Mouse (Mus musculus) embryonic facial prominence, embryonic 14.5 days (tissue): Measurements from ENCODE around the gene Htr1d. TPM values are rescaled to one million over a fixed set of nuclear protein-coding genes. Genes with fewer than 3 reads are reported as not detected.
A peak's percentile ranks its signal among the peaks of the same experiment; 100 is the strongest.

ENCODE experiments used
- ATAC-seq: fragments of 200-750 bp; cut with Nextera tagmentation; 2 replicates; pipeline ENCODE4 v1.8.0; 2017; ENCODE audit warnings: low read depth, moderate number of reproducible peaks, moderate TSS enrichment
- DNase-seq: peaks from one replicate; pipeline ENCODE4 v3.0.0-alpha.2; 2015; ENCODE audit warnings: low spot score
- H3K27ac ChIP-seq: fragments of 300-500 bp; sonication (generic); replicated peaks from 2 replicates; pipeline ENCODE4 v1.5.1; 2014; ENCODE audit warnings: low read depth, mild to moderate bottlenecking, low read length, moderate library complexity
- H3K27me3 ChIP-seq: fragments of 300-500 bp; sonication (generic); replicated peaks from 2 replicates; pipeline ENCODE4 v1.6.1; 2014; ENCODE audit warnings: low read length; ENCODE audit not compliant: control insufficient read depth, insufficient read depth
- H3K36me3 ChIP-seq: fragments of 300-500 bp; sonication (generic); 2 replicates; pipeline ENCODE4 v1.6.1; 2014; ENCODE audit warnings: low read length, mixed read lengths; ENCODE audit not compliant: control insufficient read depth, insufficient read depth
- H3K4me1 ChIP-seq: fragments of 300-500 bp; sonication (generic); 2 replicates; pipeline ENCODE4 v1.6.1; 2014; ENCODE audit warnings: antibody characterized with exemption, low read length; ENCODE audit not compliant: control insufficient read depth, insufficient read depth
- H3K4me2 ChIP-seq: fragments of 300-500 bp; sonication (generic); 2 replicates; pipeline ENCODE4 v1.6.1; 2014; ENCODE audit warnings: low read depth, mild to moderate bottlenecking, low read length, moderate library complexity, mixed read lengths
- H3K4me3 ChIP-seq: fragments of 300-500 bp; sonication (generic); 2 replicates; pipeline ENCODE4 v1.5.1; 2014; ENCODE audit warnings: low read depth, mild to moderate bottlenecking, low read length
- H3K9ac ChIP-seq: fragments of 300-500 bp; sonication (generic); 2 replicates; pipeline ENCODE4 v1.6.1; 2014; ENCODE audit warnings: low read depth, mild to moderate bottlenecking, low read length, moderate library complexity, mixed read lengths
- H3K9me3 ChIP-seq: fragments of 300-500 bp; sonication (generic); 2 replicates; pipeline ENCODE4 v1.6.1; 2016; ENCODE audit warnings: low read length; ENCODE audit not compliant: control insufficient read depth
- WGBS: fragments of 180-500 bp; shearing (Covaris S2); extraction: QIAGEN DNeasy Blood & Tissue Kit; methylation state at CpG from one replicate; pipeline ENCODE4 v1.1.7; 2014; 5-methylcytosine and 5-hydroxymethylcytosine counted together
- polyA plus RNA-seq: library from polyadenylated mRNA; unstranded; fragments of >200 nt; fragmentation: Nextera tagmentation; extraction: Ambion mirVana; gene quantifications from 2 replicates; pipeline ENCODE4 v1.2.1, GENCODE M21; 2014

The Htr1d gene
- 1.2 and 1.4 TPM in 2 replicates for polyA plus RNA-seq

DNA sequence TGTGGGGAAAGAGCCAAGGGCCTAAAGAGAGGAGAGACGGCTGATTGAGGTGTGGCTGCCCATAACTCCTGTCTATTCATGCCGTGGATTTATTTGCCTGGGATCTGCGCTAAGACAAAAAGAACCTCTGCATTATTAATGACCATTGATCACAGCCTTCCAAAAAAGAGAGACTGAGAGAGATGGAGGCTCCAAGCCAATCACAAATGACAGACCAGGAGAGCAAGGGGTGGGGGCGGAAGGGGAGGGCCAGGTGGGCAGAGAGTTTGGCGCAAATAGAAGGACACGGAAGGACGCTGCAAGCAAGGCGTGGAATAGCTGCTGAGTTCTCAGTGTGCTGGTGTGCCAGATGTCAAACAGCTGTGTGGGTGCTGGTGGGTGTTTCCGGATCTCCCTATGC lies at the start of gene Htr1d:
Gene Htr1d, plus strand, starts transcription at position 301 of the 400 bp plus-strand sequence.
- DNase-seq (no peak), ATAC-seq (no peak)
- H3K27ac ChIP-seq: no peak within 1 kb of the TSS
- H3K36me3 ChIP-seq: no peaks in the 10 kb centered on the region
- peaks cover 31% of the 10 kb centered on the region for H3K27me3 ChIP-seq
- H3K4me3 ChIP-seq: peak within 1 kb of the TSS; percentile 56
- H3K9me3 ChIP-seq: no peaks in the 10 kb centered on the region
- peak within 1 kb of the TSS; percentile 64 for H3K9ac ChIP-seq
- peaks cover 5% of the 10 kb centered on the region; the same call in 1 of the 2 replicates for H3K4me1 ChIP-seq
- WGBS: 72% methylated on average over 9 of the region's 9 CpGs
- peak within 1 kb of the TSS; percentile 94 for H3K4me2 ChIP-seq

DNA sequence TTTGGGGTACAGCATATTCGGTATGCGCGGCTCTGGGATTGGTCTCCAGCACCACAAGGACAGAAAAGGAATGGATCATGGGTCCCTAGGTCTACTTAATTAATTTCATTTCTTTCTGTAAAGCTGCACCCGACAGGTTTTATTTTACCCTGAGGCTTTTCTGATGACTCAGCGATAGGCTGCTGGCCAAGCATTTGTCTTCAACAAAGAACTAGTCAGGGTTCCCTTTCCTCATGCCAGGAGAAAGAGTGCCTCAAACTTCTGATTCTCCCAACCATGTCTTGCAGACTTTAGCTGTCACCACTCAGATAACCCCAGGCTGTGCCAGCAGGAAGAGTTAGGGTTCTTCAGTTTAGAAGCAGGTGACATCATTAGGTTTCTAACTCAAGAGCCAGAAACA lies 46.3 kb upstream of the Htr1d start:
- Histone ChIP-seq H3K36me3 (no peaks in the 10 kb centered on the region), H3K4me2 (no peak overlapping the region), H3K27me3 (no peaks in the 10 kb centered on the region), H3K4me1 (peaks cover 7% of the 10 kb centered on the region; the same call in 1 of the 2 replicates), H3K9me3 (no peaks in the 10 kb centered on the region), H3K9ac (no peak overlapping the region), H3K4me3 (no peak overlapping the region), H3K27ac (no peak overlapping the region)
- ATAC-seq: no peak
- 82% methylated on average over 5 of the region's 5 CpGs for WGBS
- peak; percentile 43 for DNase-seq

DNA sequence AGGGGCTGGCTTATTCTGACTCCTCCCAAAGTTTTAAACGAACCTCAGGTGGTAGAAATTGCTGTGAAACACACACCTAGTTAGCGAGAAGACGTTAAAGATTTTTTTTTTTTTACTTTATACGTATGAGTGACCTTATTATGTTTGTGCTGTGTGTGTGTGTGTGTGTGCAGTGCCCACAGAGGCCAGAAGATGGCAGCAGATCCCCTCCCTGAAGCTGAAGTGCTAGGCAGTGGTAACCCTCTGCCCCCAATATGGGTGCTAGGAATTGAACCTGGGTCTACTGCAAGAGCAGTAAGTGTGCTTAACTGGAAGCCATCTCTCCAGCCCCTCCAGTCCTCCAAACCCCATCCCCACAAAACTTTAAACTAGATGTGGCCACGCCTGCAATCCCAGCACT lies 40.3 kb upstream of the Htr1d start:
- Histone ChIP-seq H3K36me3 (no peaks in the 10 kb centered on the region), H3K4me3 (no peak overlapping the region), H3K9ac (no peak overlapping the region), H3K9me3 (no peaks in the 10 kb centered on the region), H3K4me1 (no peaks in the 10 kb centered on the region), H3K27ac (no peak overlapping the region), H3K27me3 (no peaks in the 10 kb centered on the region), H3K4me2 (no peak overlapping the region)
- DNase-seq (no peak), ATAC-seq (no peak)
- 85% methylated on average over 5 of the region's 5 CpGs for WGBS

DNA sequence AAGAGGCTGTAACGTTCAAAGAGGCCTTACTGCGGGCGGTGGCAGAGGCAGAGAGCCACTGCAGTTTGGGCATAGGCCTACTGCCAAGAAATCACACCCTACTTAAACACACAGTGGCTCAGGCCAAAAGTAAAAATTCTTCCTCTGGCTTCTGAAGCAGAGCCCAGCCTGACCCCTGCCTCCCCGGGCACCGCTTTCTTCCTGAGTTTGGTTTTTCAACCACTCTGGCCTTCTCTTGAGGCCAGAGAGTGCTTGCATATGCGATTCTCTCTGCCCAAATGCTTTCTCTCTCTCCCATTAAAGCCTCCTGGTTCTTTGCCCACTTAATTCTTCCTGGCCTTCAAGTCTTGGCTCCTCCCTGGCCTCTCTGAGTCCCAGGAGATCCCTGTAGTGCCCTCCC lies 39.5 kb upstream of the Htr1d start:
- ATAC-seq: no peak
- no peak overlapping the region for H3K27ac ChIP-seq
- H3K27me3 ChIP-seq: no peaks in the 10 kb centered on the region
- no peak overlapping the region for H3K9ac ChIP-seq
- no peaks in the 10 kb centered on the region for H3K36me3 ChIP-seq
- H3K4me3 ChIP-seq: no peak overlapping the region
- H3K9me3 ChIP-seq: no peaks in the 10 kb centered on the region
- no peaks in the 10 kb centered on the region for H3K4me1 ChIP-seq
- 79% methylated on average over 6 of the region's 6 CpGs for WGBS
- DNase-seq: no peak
- H3K4me2 ChIP-seq: no peak overlapping the region

DNA sequence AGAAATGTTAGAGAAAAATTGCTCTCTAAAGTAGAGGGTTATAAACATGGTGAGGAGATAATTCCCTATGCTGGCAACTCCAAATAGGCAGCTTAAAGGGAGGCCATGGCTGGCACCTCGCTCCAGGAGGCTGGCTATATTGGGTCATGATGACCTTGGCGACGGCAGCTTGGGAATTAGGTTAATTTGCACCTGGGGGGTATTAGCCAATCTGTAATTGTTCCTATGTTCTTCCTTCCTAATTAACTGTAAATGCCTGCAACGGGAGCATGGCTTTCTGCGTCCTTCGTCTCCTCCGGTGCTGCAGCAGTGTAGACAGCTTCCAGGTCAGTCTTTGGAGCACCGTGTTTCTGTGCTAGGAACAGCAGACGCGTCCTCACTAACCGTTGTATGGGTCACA lies 36.1 kb upstream of the Htr1d start:
- Histone ChIP-seq H3K9ac (no peak overlapping the region), H3K4me1 (no peaks in the 10 kb centered on the region), H3K4me2 (no peak overlapping the region), H3K9me3 (no peaks in the 10 kb centered on the region), H3K4me3 (no peak overlapping the region), H3K27ac (no peak overlapping the region), H3K36me3 (no peaks in the 10 kb centered on the region), H3K27me3 (no peaks in the 10 kb centered on the region)
- DNase-seq: no peak
- WGBS: 53% methylated on average over 11 of the region's 11 CpGs
- no peak for ATAC-seq

- no peaks in the 10 kb centered on the region for H3K27me3 ChIP-seq
- H3K9me3 ChIP-seq: no peaks in the 10 kb centered on the region
- ATAC-seq: no peak
- WGBS: 79% methylated on average over 10 of the region's 10 CpGs
- DNase-seq: no peak
- no peak overlapping the region for H3K4me3 ChIP-seq
- no peak overlapping the region for H3K27ac ChIP-seq
- no peaks in the 10 kb centered on the region for H3K4me1 ChIP-seq
- no peak overlapping the region for H3K4me2 ChIP-seq
- no peaks in the 10 kb centered on the region for H3K36me3 ChIP-seq
- H3K9ac ChIP-seq: no peak overlapping the region
These were observed 21.5 kb upstream of the Htr1d start for GRCm38 (mm10) chr4:136401806-136402205.

- Histone ChIP-seq H3K36me3 (no peaks in the 10 kb centered on the region), H3K9ac (no peak overlapping the region), H3K27ac (no peak overlapping the region), H3K4me2 (no peak overlapping the region), H3K4me1 (no peaks in the 10 kb centered on the region), H3K9me3 (no peaks in the 10 kb centered on the region), H3K4me3 (no peak overlapping the region), H3K27me3 (no peaks in the 10 kb centered on the region)
- ATAC-seq (no peak), DNase-seq (peak; percentile 46)
- 52% methylated on average over 11 of the region's 11 CpGs for WGBS
These were observed 15.5 kb upstream of the Htr1d start for GRCm38 (mm10) chr4:136407831-136408230.

DNA sequence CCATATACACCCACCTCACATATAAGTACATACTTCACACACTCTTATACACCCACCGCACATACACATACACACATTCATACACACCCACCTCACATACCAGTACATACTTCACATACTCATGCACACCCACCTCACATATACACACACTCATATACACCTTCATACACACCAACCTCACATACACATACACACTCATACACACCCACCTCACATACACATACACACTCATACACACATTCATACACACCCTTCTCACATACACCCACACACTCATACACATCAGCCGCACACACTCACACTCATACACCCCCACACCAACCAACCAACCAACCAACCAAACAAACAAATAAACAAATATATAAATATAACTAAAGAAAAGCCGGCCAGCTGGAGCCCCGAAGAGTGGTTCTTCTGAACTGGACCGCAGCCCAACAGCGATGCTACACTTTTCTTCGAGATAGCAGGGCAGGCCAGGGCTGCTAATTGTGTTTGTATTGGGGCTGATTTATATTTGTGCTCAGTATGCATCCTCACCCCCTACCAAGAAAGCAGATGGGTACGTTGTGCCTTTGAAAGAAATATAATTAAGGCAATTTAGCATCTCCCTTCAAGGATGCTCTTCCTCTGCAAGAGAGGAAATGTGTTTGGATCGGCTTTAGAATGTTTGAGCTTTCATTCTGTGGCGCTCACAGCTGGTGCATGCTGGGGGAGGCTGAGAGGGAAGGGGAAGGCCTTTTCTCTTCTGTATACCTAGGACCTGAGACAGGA lies 11.1 kb upstream of the Htr1d start:
- Histone ChIP-seq H3K4me1 (no peaks in the 10 kb centered on the region), H3K9me3 (no peaks in the 10 kb centered on the region), H3K27me3 (no peaks in the 10 kb centered on the region), H3K4me2 (no peak overlapping the region), H3K36me3 (no peaks in the 10 kb centered on the region), H3K9ac (no peak overlapping the region), H3K27ac (no peak overlapping the region), H3K4me3 (no peak overlapping the region)
- DNase-seq (no peak), ATAC-seq (no peak)
- WGBS: 69% methylated on average over 10 of the region's 10 CpGs

DNA sequence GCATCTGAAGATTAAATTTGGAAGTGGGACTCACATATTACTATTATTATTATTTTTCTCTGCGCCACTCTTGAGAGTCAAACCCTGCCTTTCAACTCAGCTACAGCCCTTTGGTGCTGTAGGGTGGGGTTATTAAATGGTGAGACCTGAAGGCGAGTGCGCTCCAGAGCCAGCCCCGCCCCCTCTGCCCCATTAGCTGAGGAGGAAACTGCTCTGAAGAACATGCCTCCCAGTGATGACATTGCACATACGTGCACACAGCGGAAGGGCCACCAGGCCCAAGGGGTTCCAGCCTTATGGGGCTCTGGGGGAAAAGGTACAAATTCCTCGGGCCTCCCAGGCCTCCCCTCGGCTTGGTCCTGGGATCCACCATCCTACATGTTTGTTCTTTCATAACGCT lies 7.8 kb upstream of the Htr1d start:
- Histone ChIP-seq H3K9me3 (no peaks in the 10 kb centered on the region), H3K4me2 (no peak overlapping the region), H3K27me3 (no peaks in the 10 kb centered on the region), H3K27ac (no peak overlapping the region), H3K36me3 (no peaks in the 10 kb centered on the region), H3K9ac (no peak overlapping the region), H3K4me3 (no peak overlapping the region), H3K4me1 (no peaks in the 10 kb centered on the region)
- 84% methylated on average over 9 of the region's 9 CpGs for WGBS
- ATAC-seq (no peak), DNase-seq (no peak)
